8 mouse cellular contexts compared by ENCODE assay signal in the genomic region with DNA sequence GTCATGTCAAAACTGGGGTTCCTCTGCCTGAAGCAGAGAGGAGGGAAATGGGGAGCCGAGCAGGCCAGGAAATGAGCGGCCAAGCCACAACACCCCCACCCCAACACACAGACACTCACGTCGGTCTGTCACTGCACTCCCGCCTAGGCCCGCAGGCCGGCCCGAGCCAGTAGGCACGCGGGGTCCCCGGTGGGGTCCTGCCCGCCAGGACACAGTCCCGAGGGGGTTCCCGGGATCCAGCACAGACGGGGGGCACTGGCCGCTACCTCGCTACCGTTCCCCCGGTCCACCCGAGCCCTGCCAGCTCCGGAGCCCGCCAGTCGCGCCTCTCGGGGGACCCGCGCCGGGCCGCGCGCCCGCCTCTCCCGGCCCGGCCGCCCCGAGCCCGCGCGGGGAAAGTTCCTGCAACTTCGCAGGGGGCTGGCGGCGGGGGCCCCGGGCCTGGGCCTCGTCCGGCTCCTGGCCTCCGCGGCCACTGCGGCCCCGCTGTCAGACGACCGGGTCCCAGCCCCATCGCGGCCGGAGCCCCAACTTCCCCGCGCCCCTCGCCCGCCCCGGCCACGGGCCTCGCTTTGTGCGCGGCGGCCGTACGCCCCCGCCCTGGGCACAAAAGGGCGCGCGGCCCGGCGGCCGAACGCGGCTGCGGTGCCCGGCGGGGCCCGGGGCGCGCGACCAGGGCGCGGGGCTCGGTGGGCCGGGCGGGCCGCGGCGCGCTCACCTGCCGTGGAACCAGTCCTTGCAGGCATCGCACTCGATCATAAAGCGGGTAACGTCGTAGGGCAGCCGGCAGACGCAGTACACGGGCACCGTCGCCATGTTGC. TPM values are rescaled to one million over a fixed set of nuclear protein-coding genes. Genes with fewer than 3 reads are reported as not detected.
DNase-seq lines count a peak whose midpoint lies in the region; ATAC-seq and TF ChIP-seq lines count a peak whose summit lies in the region.

No protein-coding gene starts in this region.

- H3K4me2 ChIP-seq in embryonic facial prominence, embryonic 13.5 days = peak overlapping the region; percentile 68
- peak overlapping the region; percentile 79 for H3K4me2 ChIP-seq in heart, postnatal 0 days (ENCODE audit: low read depth, low read length)
- peak overlapping the region; percentile 91 for H3K4me2 ChIP-seq in limb, embryonic 13.5 days (replicated peaks)
- H3K4me2 ChIP-seq in midbrain, postnatal 0 days (ENCODE audit: low read depth, low read length, poor library complexity, severe bottlenecking) = peak overlapping the region; percentile 94

- peak overlapping the region; percentile 99 for H3K9ac ChIP-seq in embryonic facial prominence, embryonic 13.5 days
- H3K9ac ChIP-seq in heart, postnatal 0 days (replicated peaks; ENCODE audit: low read depth, low read length) = peak overlapping the region; percentile 94
- H3K9ac ChIP-seq in limb, embryonic 13.5 days = peak overlapping the region; percentile 99
- H3K9ac ChIP-seq in midbrain, postnatal 0 days (replicated peaks; ENCODE audit: low read length, poor library complexity, severe bottlenecking) = peak overlapping the region; percentile 95

- H3K36me3 ChIP-seq in embryonic facial prominence, embryonic 13.5 days = peaks cover 2% of the 10 kb centered on the region; the same call in 1 of the 2 replicates
- H3K36me3 ChIP-seq in heart, postnatal 0 days (replicated peaks; ENCODE audit: control insufficient read depth, insufficient read depth, low read length) = no peaks in the 10 kb centered on the region
- H3K36me3 ChIP-seq in limb, embryonic 13.5 days = peaks cover 3% of the 10 kb centered on the region; the same call in 1 of the 2 replicates
- no peaks in the 10 kb centered on the region; the same call in 1 of the 2 replicates for H3K36me3 ChIP-seq in midbrain, postnatal 0 days (ENCODE audit: insufficient read depth, low read length)
- no peaks in the 10 kb centered on the region for H3K36me3 ChIP-seq in testis, adult 2 months (ENCODE audit: control insufficient read depth, insufficient read depth, low read length)

- TF ChIP-seq EP300 in heart, postnatal 0 days (IDR thresholded peaks at IDR 0.05; ENCODE audit: low read depth) = no peak

- peak; percentile 8; the same call in 1 of the 2 replicates for ATAC-seq in frontal cortex, adult (ENCODE audit: low TSS enrichment)
- peak; percentile 33 for ATAC-seq in Patski
- ATAC-seq in embryonic facial prominence, embryonic 13.5 days (ENCODE audit: insufficient number of reproducible peaks, insufficient read depth, low FRiP score, low TSS enrichment, low read depth) = peak; percentile 23; the same call in 1 of the 2 replicates
- ATAC-seq in heart, postnatal 0 days (ENCODE audit: insufficient read depth, low read depth) = peak; percentile 48
- peak; percentile 38 for ATAC-seq in limb, embryonic 13.5 days (ENCODE audit: low FRiP score, low read depth)
- ATAC-seq in midbrain, postnatal 0 days (ENCODE audit: low FRiP score) = peak; percentile 38

- POLR2A ChIA-PET in Patski (lab: Charles Lee) = interaction anchor here (1.3 to 1.9 kb wide), 2 partner anchors 12 to 17 kb away, joined by 4 to 7 read pairs; no protein-coding TSS in a partner anchor

- no peak for TF ChIP-seq CTCF in Patski (IDR thresholded peaks at IDR 0.05)
- TF ChIP-seq CTCF in heart, postnatal 0 days (IDR thresholded peaks at IDR 0.05; ENCODE audit: low read depth) = no peak
- TF ChIP-seq CTCF in midbrain, postnatal 0 days (IDR thresholded peaks at IDR 0.05) = no peak
- no peak for TF ChIP-seq CTCF in testis, adult 2 months (IDR thresholded peaks at IDR 0.05; ENCODE audit: control insufficient read depth, insufficient read depth, insufficient replicate concordance, low read depth, low read length)

- in situ Hi-C loops in Patski (cut with MboI; ENCODE audit: low pct_unique_long_range_greater_than_20kb) = no loop called here

- under 1% methylated on average over 94 of the region's 102 CpGs for WGBS in embryonic facial prominence, embryonic 13.5 days
- WGBS in heart, postnatal 0 days = under 1% methylated on average over 79 of the region's 102 CpGs
- WGBS in limb, embryonic 13.5 days = under 1% methylated on average over 64 of the region's 102 CpGs
- under 1% methylated on average over 72 of the region's 102 CpGs for WGBS in midbrain, postnatal 0 days

- no peaks in the 10 kb centered on the region for H3K27me3 ChIP-seq in Patski
- no peaks in the 10 kb centered on the region for H3K27me3 ChIP-seq in embryonic facial prominence, embryonic 13.5 days
- no peaks in the 10 kb centered on the region for H3K27me3 ChIP-seq in heart, postnatal 0 days (ENCODE audit: control insufficient read depth, insufficient read depth, low read length)
- no peaks in the 10 kb centered on the region for H3K27me3 ChIP-seq in limb, embryonic 13.5 days
- H3K27me3 ChIP-seq in midbrain, postnatal 0 days (ENCODE audit: insufficient read depth, low read length) = no peaks in the 10 kb centered on the region
- no peaks in the 10 kb centered on the region for H3K27me3 ChIP-seq in testis, adult 2 months (ENCODE audit: control insufficient read depth, insufficient read depth, low read length)

- no peaks in the 10 kb centered on the region for H3K9me3 ChIP-seq in embryonic facial prominence, embryonic 13.5 days
- no peaks in the 10 kb centered on the region for H3K9me3 ChIP-seq in heart, postnatal 0 days (replicated peaks; ENCODE audit: control insufficient read depth, low read length)
- no peaks in the 10 kb centered on the region for H3K9me3 ChIP-seq in limb, embryonic 13.5 days
- no peaks in the 10 kb centered on the region for H3K9me3 ChIP-seq in midbrain, postnatal 0 days (ENCODE audit: low read length)

- no peak for DNase-seq in frontal cortex, adult 2 months (ENCODE audit: extremely low spot score in 1 of 2, low spot score in 1 of 2)
- no peak for DNase-seq in Patski (ENCODE audit: low read depth, low spot score)
- DNase-seq in heart, postnatal 0 days (ENCODE audit: low spot score) = no peak
- DNase-seq in midbrain, postnatal 0 days (ENCODE audit: low spot score) = no peak

- H3K4me1 ChIP-seq in embryonic facial prominence, embryonic 13.5 days = peaks cover 40% of the 10 kb centered on the region
- peaks cover 19% of the 10 kb centered on the region for H3K4me1 ChIP-seq in heart, postnatal 0 days (ENCODE audit: control insufficient read depth, insufficient read depth)
- peaks cover 56% of the 10 kb centered on the region for H3K4me1 ChIP-seq in limb, embryonic 13.5 days
- H3K4me1 ChIP-seq in midbrain, postnatal 0 days (ENCODE audit: insufficient read depth, low read length) = peaks cover 21% of the 10 kb centered on the region
- H3K4me1 ChIP-seq in testis, adult 2 months (ENCODE audit: control insufficient read depth, insufficient read depth, low read length) = peaks cover 10% of the 10 kb centered on the region

- peak overlapping the region; percentile 91 for H3K27ac ChIP-seq in embryonic facial prominence, embryonic 13.5 days
- peak overlapping the region; percentile 85 for H3K27ac ChIP-seq in heart, postnatal 0 days (ENCODE audit: low read depth)
- peak overlapping the region; percentile 91 for H3K27ac ChIP-seq in limb, embryonic 13.5 days
- peak overlapping the region; percentile 82 for H3K27ac ChIP-seq in midbrain, postnatal 0 days (ENCODE audit: low read depth, low read length)
- no peak overlapping the region for H3K27ac ChIP-seq in testis, adult 2 months (ENCODE audit: control insufficient read depth, insufficient read depth, low read depth, low read length)

- H3K4me3 ChIP-seq in embryonic facial prominence, embryonic 13.5 days = peak overlapping the region; percentile 92
- peak overlapping the region; percentile 80 for H3K4me3 ChIP-seq in heart, postnatal 0 days (ENCODE audit: low read depth, low read length)
- peak overlapping the region; percentile 95 for H3K4me3 ChIP-seq in limb, embryonic 13.5 days
- H3K4me3 ChIP-seq in midbrain, postnatal 0 days (ENCODE audit: low read depth, low read length) = peak overlapping the region; percentile 83
- peak overlapping the region; percentile 89 for H3K4me3 ChIP-seq in testis, adult 2 months (ENCODE audit: control insufficient read depth, low read depth, low read length)

- TF ChIP-seq POLR2A in testis, adult 2 months (IDR thresholded peaks at IDR 0.05; ENCODE audit: control insufficient read depth, low read depth, low read length) = no peak

- CTCF ChIA-PET in Patski (lab: Charles Lee) = no interaction called here

RNA-seq across cellular contexts. Expression of gene Phf2, which starts 0.8 kb away (rescaled TPM):
- 23.2 and 25.1 TPM in 2 replicates for polyA plus RNA-seq in frontal cortex, adult 2 months (2012; rRNA removed)
- polyA plus RNA-seq in Patski (2021) = 41.5 TPM
- polyA plus RNA-seq in embryonic facial prominence, embryonic 13.5 days (2015; fragmentation: Nextera tagmentation; extraction: Ambion mirVana) = 11.5 and 11.6 TPM in 2 replicates
- total RNA-seq in heart, postnatal 0 days (2014; rRNA removed; ENCODE audit: low replicate concordance) = 12.7 and 17.9 TPM in 2 replicates
- polyA plus RNA-seq in heart, postnatal 0 days (2015; fragmentation: Nextera tagmentation; extraction: Ambion mirVana) = 2.3 and 2.6 TPM in 2 replicates
- polyA plus RNA-seq in limb, embryonic 13.5 days (2015; fragmentation: Nextera tagmentation; extraction: Ambion mirVana) = 10.7 and 10.9 TPM in 2 replicates
- total RNA-seq in midbrain, postnatal 0 days (2014; rRNA removed) = 26.0 and 26.4 TPM in 2 replicates
- polyA plus RNA-seq in midbrain, postnatal 0 days (2015; fragmentation: Nextera tagmentation; extraction: Ambion mirVana) = 4.5 and 5.1 TPM in 2 replicates
- polyA plus RNA-seq in testis, adult 2 months (2012; rRNA removed) = 20.3 and 21.0 TPM in 2 replicates
